Mouse (Mus musculus) kidney, adult 2 months (tissue): ENCODE measurements around the gene Apbb1ip.

ENCODE experiments used
- CTCF ChIP-seq: fragments of 200-500 bp; conservative IDR thresholded peaks from 2 replicates; pipeline ENCODE4 v1.5.1; 2011; ENCODE audit warnings: low read depth, mild to moderate bottlenecking, control low read depth, low read length, moderate library complexity, mixed read lengths; ENCODE audit not compliant: insufficient read depth, insufficient read length
- POLR2A ChIP-seq: fragments of 200-500 bp; IDR thresholded peaks from one replicate; pipeline ENCODE4 v1.6.1; 2011; ENCODE audit warnings: low read depth, low read length, control low read depth

DNA sequence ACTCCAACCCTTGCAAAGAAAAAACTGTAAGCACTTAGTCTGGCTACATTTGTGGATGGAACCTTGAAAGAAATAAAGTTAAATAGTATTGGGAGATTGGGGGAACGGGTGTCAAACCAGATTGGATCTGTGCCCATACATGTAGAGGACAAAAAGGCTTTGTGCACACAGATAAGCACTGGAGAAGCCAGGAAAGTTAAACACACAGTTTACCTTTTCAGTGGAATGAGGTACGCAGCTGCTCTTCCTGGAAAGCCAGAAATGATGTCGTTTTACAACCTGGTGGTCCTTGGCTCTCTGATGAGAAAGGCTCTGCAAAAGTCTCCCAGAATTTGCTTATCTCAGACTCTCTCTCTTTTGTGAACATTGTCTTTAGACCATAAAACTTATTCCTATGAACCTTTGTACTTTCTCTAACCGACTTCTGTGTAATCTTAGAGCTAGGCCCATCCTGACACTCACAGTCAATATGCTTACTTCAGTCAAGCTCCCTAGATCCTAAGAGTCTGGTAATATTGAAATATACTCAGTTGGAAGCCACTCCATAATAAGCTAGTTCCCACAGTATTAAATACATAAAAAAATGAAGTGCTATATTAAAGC lies 19.6 kb upstream of the Apbb1ip start:
- TF ChIP-seq POLR2A (no peak), CTCF (no peak)
